Mouse (Mus musculus): ENCODE measurements around the gene F2rl1. TPM values are rescaled to one million over a fixed set of nuclear protein-coding genes. Genes with fewer than 3 reads are reported as not detected.

Gene F2rl1
- polyA plus RNA-seq, 1 experiment, result 0.38 TPM

GRCm38 (mm10) chr13:95474294-95474693, 50.7 kb downstream of the F2rl1 start:
- no peak for DNase-seq (ENCODE audit: extremely low spot score in 1 of 2, low spot score in 1 of 2)

- no peak for DNase-seq (ENCODE audit: extremely low spot score in 1 of 2, low spot score in 1 of 2)
Observed at GRCm38 (mm10) chr13:95470970-95471369, 54.1 kb downstream of the F2rl1 start.

Other genes starting within 250 kb of the F2rl1 start
- gene Zbed3, start 201.6 kb downstream of the F2rl1 start, polyA plus RNA-seq (2012; rRNA removed), result 16.6 and 17.1 TPM in 2 replicates
- gene Aggf1, start 149.9 kb downstream of the F2rl1 start, polyA plus RNA-seq (2012; rRNA removed), result 37.5 and 39.1 TPM in 2 replicates
- gene Crhbp, start 80.3 kb downstream of the F2rl1 start, polyA plus RNA-seq (2012; rRNA removed), result 21.1 and 21.7 TPM in 2 replicates
- gene S100z, start 46.5 kb downstream of the F2rl1 start, polyA plus RNA-seq (2012; rRNA removed), result not detected in 2 replicates
- 3.7 and 4.4 TPM in 2 replicates for gene F2r, start 93.3 kb upstream of the F2rl1 start, polyA plus RNA-seq (2012; rRNA removed)
- gene F2rl2, start 171.6 kb upstream of the F2rl1 start, polyA plus RNA-seq (2012; rRNA removed), result 0.99 and 1.3 TPM in 2 replicates

Data from frontal cortex, adult 2 months (tissue).